Mouse (Mus musculus) kidney, postnatal 0 days (tissue): Measurements from ENCODE around the gene Col4a2. TPM values are rescaled to one million over a fixed set of nuclear protein-coding genes. Genes with fewer than 3 reads are reported as not detected.

ENCODE experiments used
- ATAC-seq: fragments of 200-750 bp; cut with Nextera tagmentation; replicated peaks from 2 replicates; pipeline ENCODE4 v1.8.0; 2017; ENCODE audit warnings: low read depth, moderate number of reproducible peaks, moderate TSS enrichment, moderate library complexity; ENCODE audit not compliant: low FRiP score
- DNase-seq: peaks from one replicate; pipeline ENCODE4 v3.0.0-alpha.2; 2016; ENCODE audit warnings: low spot score
- H3K27ac ChIP-seq: fragments of 300-500 bp; sonication (generic); 2 replicates; pipeline ENCODE4 v1.5.1; 2014; ENCODE audit warnings: mild to moderate bottlenecking
- H3K27me3 ChIP-seq: fragments of 300-500 bp; sonication (generic); 2 replicates; pipeline ENCODE4 v1.6.1; 2014; ENCODE audit warnings: low read length, mixed read lengths; ENCODE audit not compliant: insufficient read depth
- H3K36me3 ChIP-seq: fragments of 300-500 bp; sonication (generic); 2 replicates; pipeline ENCODE4 v1.6.1; 2014; ENCODE audit warnings: low read length, mixed read lengths; ENCODE audit not compliant: insufficient read depth
- H3K4me1 ChIP-seq: fragments of 300-500 bp; sonication (generic); replicated peaks from 2 replicates; pipeline ENCODE4 v1.6.1; 2014; ENCODE audit warnings: antibody characterized with exemption, low read length, mixed read lengths; ENCODE audit not compliant: insufficient read depth
- H3K4me2 ChIP-seq: fragments of 300-500 bp; sonication (generic); 2 replicates; pipeline ENCODE4 v1.6.1; 2014; ENCODE audit warnings: mild to moderate bottlenecking, low read length, moderate library complexity, mixed read lengths
- H3K4me3 ChIP-seq: fragments of 300-500 bp; sonication (generic); replicated peaks from 2 replicates; pipeline ENCODE4 v1.5.1; 2014; ENCODE audit warnings: low read depth, low read length
- H3K9ac ChIP-seq: fragments of 300-500 bp; sonication (generic); 2 replicates; pipeline ENCODE4 v1.6.1; 2014; ENCODE audit warnings: low read depth, low read length
- H3K9me3 ChIP-seq: fragments of 300-500 bp; sonication (generic); replicated peaks from 2 replicates; pipeline ENCODE4 v1.6.1; 2016; ENCODE audit warnings: low read length, inconsistent platforms, mixed read lengths
- CTCF ChIP-seq: IDR thresholded peaks from 2 replicates; pipeline ENCODE4 v1.5.1; 2016; ENCODE audit warnings: antibody characterized with exemption, low read depth, mild to moderate bottlenecking, moderate library complexity
- WGBS: fragments of 180-500 bp; shearing (Covaris S2); extraction: QIAGEN DNeasy Blood & Tissue Kit; methylation state at CpG from one replicate; pipeline ENCODE4 v1.1.7; 2014; 5-methylcytosine and 5-hydroxymethylcytosine counted together
- polyA plus RNA-seq: library from polyadenylated mRNA; unstranded; fragments of >200 nt; fragmentation: Nextera tagmentation; extraction: Ambion mirVana; gene quantifications from 2 replicates; pipeline ENCODE4 v1.2.1, GENCODE M21; 2015

Gene Col4a2
- polyA plus RNA-seq, 1 experiment from 2014 or later, result 140 TPM

GRCm38 (mm10) chr8:11363340-11364126 is 50.9 kb downstream of the Col4a2 start:
- no peaks in the 10 kb centered on the region for H3K9me3 ChIP-seq

GRCm38 (mm10) chr8:11366251-11366650 is 53.6 kb downstream of the Col4a2 start:
- ATAC-seq (no peak), DNase-seq (no peak)
- H3K9ac ChIP-seq, result no peak overlapping the region
- H3K4me2 ChIP-seq, result no peak overlapping the region
- no peak overlapping the region for H3K27ac ChIP-seq
- 72% methylated on average over 5 of the region's 5 CpGs for WGBS
- no peaks in the 10 kb centered on the region for H3K9me3 ChIP-seq
- peaks cover 38% of the 10 kb centered on the region for H3K4me1 ChIP-seq
- H3K27me3 ChIP-seq, result no peaks in the 10 kb centered on the region
- H3K4me3 ChIP-seq, result no peak overlapping the region
- 0 out of 2 replicates have a peak, but pooled peaks cover 8% of the 10 kb centered on the region for H3K36me3 ChIP-seq
- TF ChIP-seq CTCF, result no peak

More at GRCm38 (mm10) chr8:11363340-11364126, 50.9 kb downstream of the Col4a2 start:
- Histone ChIP-seq H3K4me2 (no peak overlapping the region), H3K4me3 (no peak overlapping the region), H3K9ac (no peak overlapping the region), H3K36me3 (no peaks in the 10 kb centered on the region), H3K27ac (peak overlapping the region; percentile 85), H3K27me3 (no peaks in the 10 kb centered on the region), H3K4me1 (peaks cover 49% of the 10 kb centered on the region)
- no peak for TF ChIP-seq CTCF
- WGBS, result 60% methylated on average over 13 of the region's 13 CpGs
- ATAC-seq, result no peak
- DNase-seq, result no peak

GRCm38 (mm10) chr8:11366741-11367140 is 54.1 kb downstream of the Col4a2 start:
- Histone ChIP-seq H3K27ac (no peak overlapping the region), H3K4me2 (no peak overlapping the region), H3K27me3 (no peaks in the 10 kb centered on the region), H3K36me3 (0 out of 2 replicates have a peak, but pooled peaks cover 8% of the 10 kb centered on the region), H3K4me1 (peaks cover 34% of the 10 kb centered on the region), H3K9me3 (no peaks in the 10 kb centered on the region), H3K4me3 (no peak overlapping the region), H3K9ac (no peak overlapping the region)
- DNase-seq (no peak), ATAC-seq (no peak)
- WGBS, result 79% methylated on average over 4 of the region's 4 CpGs
- TF ChIP-seq CTCF, result no peak

GRCm38 (mm10) chr8:11367670-11368069 is 55.1 kb downstream of the Col4a2 start:
- Histone ChIP-seq H3K4me1 (peaks cover 26% of the 10 kb centered on the region), H3K4me3 (no peak overlapping the region), H3K27me3 (no peaks in the 10 kb centered on the region), H3K4me2 (no peak overlapping the region), H3K36me3 (0 out of 2 replicates have a peak, but pooled peaks cover 8% of the 10 kb centered on the region), H3K27ac (no peak overlapping the region), H3K9me3 (no peaks in the 10 kb centered on the region), H3K9ac (no peak overlapping the region)
- TF ChIP-seq CTCF, result no peak
- WGBS, result 79% methylated on average over 5 of the region's 5 CpGs
- DNase-seq (no peak), ATAC-seq (no peak)

- no peak for TF ChIP-seq CTCF
- DNase-seq (peak; percentile 71), ATAC-seq (peak; percentile 81)
- Histone ChIP-seq H3K9ac (no peak overlapping the region), H3K27me3 (no peaks in the 10 kb centered on the region), H3K9me3 (no peaks in the 10 kb centered on the region), H3K36me3 (0 out of 2 replicates have a peak, but pooled peaks cover 11% of the 10 kb centered on the region), H3K4me1 (peaks cover 8% of the 10 kb centered on the region), H3K27ac (no peak overlapping the region), H3K4me2 (no peak overlapping the region), H3K4me3 (no peak overlapping the region)
- WGBS, result 61% methylated on average over 19 of the region's 19 CpGs
These were observed 57.1 kb downstream of the Col4a2 start for GRCm38 (mm10) chr8:11369526-11370203.

GRCm38 (mm10) chr8:11371347-11371746 is 58.7 kb downstream of the Col4a2 start:
- no peaks in the 10 kb centered on the region for H3K9me3 ChIP-seq
- no peaks in the 10 kb centered on the region for H3K27me3 ChIP-seq
- TF ChIP-seq CTCF, result no peak
- 0 out of 2 replicates have a peak, but pooled peaks cover 14% of the 10 kb centered on the region for H3K36me3 ChIP-seq
- DNase-seq (no peak), ATAC-seq (no peak)
- no peak overlapping the region for H3K27ac ChIP-seq
- 67% methylated on average over 10 of the region's 10 CpGs for WGBS
- H3K9ac ChIP-seq, result no peak overlapping the region
- H3K4me1 ChIP-seq, result peaks cover 11% of the 10 kb centered on the region
- H3K4me3 ChIP-seq, result no peak overlapping the region
- no peak overlapping the region for H3K4me2 ChIP-seq
